Mouse (Mus musculus) liver (tissue): ENCODE measurements at regions not wholly inside any gene's neighbourhood (a gene's known extent, or its start where the extent isn't known, plus 50 kb on each side); places are given as distances from the start of the nearest gene placed in this dataset.

Experiments used
- DNase-seq: peaks from one replicate; pipeline ENCODE4 v3.0.0-alpha.2; 2020; ENCODE audit warnings: mixed read lengths

- no peak for DNase-seq
Observed at GRCm38 (mm10) chr12:69101965-69102364, 57.0 kb downstream of the Rps29 start.

- no peak for DNase-seq
Observed at GRCm38 (mm10) chr12:69094856-69095255, 64.1 kb downstream of the Rps29 start.

- DNase-seq, result no peak
Observed at GRCm38 (mm10) chr12:69093073-69093797, 65.8 kb downstream of the Rps29 start.

- no peak for DNase-seq
Observed at GRCm38 (mm10) chr12:69087928-69088609, 70.9 kb downstream of the Rps29 start.

DNA sequence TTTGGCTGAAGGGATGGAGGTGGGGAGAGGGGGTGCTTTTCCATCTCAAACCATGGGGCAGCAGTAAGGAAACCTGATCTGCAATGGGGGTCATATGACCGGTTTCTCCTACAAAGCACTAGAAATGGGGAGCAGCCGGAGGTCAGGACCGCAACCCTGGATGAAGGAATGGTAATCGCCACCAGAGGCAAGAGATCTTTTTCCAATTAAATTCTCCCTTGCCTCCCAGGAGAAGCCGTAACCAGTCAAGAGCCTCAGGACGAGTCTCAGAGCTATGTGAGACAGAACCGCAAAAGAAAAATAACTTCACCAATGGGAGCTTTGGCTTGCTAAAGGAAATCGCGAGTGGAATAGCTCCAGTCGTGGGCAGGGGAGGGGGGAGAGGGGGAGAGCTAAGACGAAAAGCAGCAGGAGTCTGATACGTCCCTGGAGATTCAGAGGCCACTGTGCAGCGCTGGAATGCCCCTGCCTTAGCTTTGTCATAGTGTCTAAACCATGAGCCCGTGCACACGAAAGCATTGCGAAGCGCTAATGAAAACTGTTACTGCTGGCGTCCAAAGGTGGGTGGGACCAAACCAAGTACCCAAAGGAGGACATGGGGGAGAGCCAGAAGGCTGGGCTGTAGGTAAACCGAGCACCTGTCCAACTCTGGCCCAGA lies 73.3 kb downstream of the Rps29 start:
- DNase-seq, result no peak

GRCm38 (mm10) chr12:69084656-69085055 lies 74.3 kb downstream of the Rps29 start:
- DNase-seq, result no peak

GRCm38 (mm10) chr12:69082051-69082450 lies 76.9 kb downstream of the Rps29 start:
- no peak for DNase-seq

DNA sequence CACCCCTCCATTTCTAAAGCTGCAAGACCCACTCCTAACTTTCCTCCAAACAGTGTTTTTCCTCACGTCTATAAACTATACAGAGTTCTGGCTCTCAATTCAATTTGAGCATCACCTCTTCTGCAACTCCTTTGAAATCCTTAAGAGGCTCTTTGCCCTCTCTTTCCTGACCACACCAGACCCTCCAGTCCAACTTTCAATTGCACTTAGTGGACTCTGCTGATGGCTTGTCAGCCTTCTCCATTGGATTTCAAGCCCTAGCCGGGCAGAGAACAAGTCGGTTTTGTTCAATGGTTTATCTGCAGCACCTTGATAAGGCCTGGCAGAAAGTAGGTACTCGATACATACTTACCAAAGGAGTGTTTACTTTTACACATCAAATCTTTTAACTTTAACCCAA lies 119.4 kb downstream of the Rps29 start:
- no peak for DNase-seq

- no peak for DNase-seq
Observed at GRCm38 (mm10) chr12:69023594-69023993, 135.4 kb downstream of the Rps29 start.

- DNase-seq, result no peak
Observed at GRCm38 (mm10) chr12:69016705-69017306, 142.2 kb downstream of the Rps29 start.

GRCm38 (mm10) chr12:69005141-69005540 lies 153.8 kb downstream of the Rps29 start:
- no peak for DNase-seq

DNA sequence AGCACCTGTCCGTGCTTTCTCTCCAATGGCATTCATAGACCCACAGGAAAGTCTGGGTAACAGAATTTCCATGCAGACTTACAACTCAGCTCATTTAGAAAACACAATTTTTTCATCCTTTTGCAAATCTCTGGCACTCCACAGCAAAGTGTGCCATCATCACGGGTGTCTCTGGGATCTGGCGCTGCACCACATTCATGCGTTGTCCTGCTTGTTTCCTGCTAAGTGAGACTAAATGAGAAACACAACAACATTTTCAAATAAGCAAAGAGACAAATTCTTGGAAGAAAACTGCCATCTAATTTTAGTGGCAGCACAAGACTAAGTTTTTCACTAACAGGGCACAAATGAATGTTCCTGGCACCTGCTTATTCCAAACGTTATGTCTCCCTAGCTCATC lies 156.9 kb downstream of the Rps29 start:
- DNase-seq, result no peak

GRCm38 (mm10) chr12:68997259-68997658 lies 161.7 kb downstream of the Rps29 start:
- DNase-seq, result no peak

GRCm38 (mm10) chr12:68996740-68997139 lies 162.2 kb downstream of the Rps29 start:
- no peak for DNase-seq

DNA sequence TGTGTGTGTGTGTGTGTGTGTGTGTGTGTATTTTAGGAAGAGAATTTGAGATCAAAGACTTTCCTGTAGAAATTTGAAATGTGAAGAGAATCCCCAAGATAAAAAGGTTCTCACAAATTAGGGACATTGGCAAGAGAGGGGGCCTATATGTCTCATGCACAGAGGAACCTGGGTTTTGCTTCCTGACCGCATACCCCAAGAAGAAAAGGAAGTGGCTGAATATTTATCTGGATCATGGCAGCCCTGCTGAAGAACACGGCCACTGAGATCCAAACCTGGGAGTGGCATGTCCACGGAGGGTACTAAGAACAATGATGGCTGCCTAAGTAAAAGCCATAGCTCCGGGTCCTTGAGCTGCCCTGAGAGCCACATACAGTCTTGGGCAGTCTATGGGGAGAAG lies 178.3 kb downstream of the Rps29 start:
- DNase-seq, result no peak

- no peak for DNase-seq
Observed at GRCm38 (mm10) chr12:68980173-68980572, 178.8 kb downstream of the Rps29 start.

- no peak for DNase-seq
Observed at GRCm38 (mm10) chr12:68979232-68979631, 179.8 kb downstream of the Rps29 start.

- no peak for DNase-seq
Observed at GRCm38 (mm10) chr12:68977276-68977675, 181.7 kb downstream of the Rps29 start.

DNA sequence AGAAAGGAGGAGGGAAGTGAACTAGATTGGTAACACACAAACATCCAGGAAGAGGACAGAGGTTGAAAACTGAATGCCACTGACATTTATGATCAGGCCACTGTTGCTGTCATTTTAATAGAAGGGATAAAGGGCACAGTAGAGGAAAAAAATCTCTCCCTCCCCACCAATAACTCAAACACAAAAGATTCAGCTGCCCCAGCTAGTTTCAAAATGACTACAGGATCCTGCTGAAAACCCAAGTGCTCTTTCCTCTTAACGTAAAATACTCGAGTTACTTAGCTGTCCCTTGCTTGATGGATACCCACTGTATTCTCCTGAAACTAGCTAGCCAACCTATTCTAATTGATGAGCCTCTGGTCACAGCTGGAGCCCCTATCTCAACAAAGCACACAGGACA lies 211.7 kb downstream of the Rps29 start:
- no peak for DNase-seq

GRCm38 (mm10) chr12:68910590-68910989 lies 248.4 kb downstream of the Rps29 start:
- no peak for DNase-seq

DNA sequence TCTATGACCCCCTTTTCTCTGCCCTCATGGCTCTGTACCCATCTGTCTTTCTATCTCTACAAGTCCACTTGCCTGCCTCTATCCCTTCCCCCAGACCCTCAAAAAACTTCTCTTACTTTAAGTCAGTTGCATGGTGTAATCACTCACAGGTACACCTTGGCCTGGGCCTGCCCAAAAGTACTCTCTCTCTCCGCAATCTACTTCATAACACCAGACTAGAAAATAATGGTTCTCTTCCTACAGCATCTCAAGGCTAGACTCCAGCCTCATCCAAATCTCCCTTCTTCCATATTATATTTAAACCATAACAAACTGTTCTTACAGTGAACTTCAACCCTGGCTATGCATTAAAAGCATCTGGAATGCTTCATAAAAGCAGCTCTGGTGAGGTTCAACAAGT lies 254.2 kb downstream of the Rps29 start:
- DNase-seq, result no peak

GRCm38 (mm10) chr12:68889141-68889540 lies 269.8 kb downstream of the Rps29 start:
- no peak for DNase-seq

DNA sequence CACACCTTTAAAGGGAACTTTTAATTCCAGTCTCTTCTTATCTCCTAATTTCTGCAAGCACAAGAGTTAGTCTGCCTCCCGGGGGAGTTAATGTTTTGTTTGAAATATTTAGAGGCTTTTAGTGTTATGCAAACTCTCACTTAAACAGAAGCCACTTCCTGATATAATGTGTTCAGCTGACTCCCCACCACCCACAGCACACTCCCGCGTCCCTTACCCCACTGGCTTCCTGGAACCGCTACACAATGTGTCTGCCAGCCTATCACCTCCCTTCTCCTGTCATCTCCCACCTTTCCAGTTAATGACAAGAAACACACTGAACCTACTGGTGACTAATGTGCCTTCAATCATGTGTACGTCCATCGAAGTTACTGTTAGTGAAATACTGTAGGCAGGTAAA lies 276.5 kb downstream of the Rps29 start:
- DNase-seq, result no peak

DNA sequence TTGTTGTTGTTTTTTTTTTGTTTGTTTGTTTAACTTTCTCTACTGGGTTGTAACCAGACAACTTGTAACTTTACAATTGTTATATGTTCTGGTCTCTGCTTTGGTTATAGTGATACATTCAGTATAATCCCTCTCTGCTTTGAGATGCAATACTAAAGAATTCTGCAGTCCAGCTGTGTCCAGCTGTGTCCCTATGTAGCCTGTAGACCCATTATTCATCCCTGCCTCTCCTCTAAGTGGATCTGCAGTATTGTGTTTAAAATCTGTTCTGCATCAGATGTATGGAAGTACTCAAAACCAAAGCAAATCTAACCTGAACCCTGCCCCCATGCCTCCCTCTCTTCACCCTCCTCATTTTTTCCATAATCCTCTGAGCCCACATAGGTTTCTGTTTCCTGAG lies 279.6 kb downstream of the Rps29 start:
- DNase-seq, result no peak
